Mouse (Mus musculus): Measurements from ENCODE around the gene Fa2h.

Gene Fa2h

DNA sequence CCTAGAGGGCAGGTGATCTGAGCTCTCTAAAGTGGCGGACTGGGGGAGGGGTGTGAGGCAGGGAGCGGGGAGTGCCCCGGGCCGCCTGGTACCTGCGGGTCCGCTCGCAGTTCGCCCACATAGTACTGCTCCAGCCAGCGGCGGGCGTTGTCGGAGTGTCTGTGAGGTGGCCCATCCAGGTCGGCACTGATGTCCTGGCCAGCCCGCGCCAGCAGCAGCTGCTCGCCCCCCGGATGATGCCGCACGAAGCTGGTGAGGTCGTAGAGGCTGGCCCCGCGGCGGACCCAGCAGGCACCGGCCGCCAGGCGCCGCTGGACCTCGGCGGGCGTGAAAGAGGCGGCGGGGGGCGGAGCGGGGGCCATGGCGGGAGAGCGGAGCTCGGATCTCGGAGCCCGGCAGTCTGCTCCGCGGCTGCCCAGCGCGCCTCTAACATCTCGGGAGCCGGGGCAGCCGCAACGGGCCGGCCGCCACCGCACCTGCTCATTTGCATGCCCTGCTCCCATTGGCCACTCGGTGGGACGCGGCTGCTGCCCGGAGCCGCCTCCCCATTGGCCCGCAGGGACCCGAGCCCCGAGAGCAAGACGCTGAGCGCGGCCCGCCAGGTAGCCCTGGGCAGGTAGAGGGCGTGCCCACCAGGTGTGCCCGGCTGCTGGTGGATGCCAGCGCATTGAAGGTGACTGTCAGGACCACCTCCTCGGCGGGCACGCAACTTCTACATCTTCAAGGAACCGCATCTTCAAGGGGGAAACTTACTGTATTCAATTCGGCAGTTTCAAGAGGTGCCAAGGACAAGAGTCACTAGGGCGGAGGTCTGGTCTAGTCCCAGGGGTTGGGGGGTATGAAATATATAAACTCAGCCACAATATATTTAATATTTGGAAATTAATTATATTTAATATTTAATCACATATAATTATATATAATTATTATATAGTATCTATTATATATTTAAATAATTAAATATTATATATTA is at the start of gene Fa2h:
Gene Fa2h, minus strand, starts transcription at position 434 of the 973 bp plus-strand sequence.
- DNase-seq (ENCODE audit: low read depth, low spot score) = peak; percentile 40

DNA sequence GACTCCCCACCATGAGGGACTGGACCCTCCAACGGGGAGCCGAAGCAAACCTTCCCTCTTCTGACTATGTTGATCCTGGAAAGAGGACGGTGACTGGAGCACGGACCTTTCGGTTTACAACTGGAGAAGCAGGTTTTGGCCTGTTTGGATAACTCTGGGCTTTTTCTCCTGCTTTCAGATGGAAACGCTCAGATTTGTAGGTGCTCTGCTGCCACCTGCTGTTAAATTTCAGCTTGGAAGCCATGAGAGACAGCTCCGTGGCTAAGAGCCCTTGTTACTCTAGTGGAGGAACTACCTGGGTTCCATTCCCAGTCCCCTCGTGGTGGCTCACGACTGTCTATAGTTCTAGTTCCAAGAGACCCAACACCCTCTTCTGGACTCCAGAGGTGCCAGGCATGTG is 45.6 kb upstream of the Fa2h start:
- DNase-seq (ENCODE audit: low read depth, low spot score) = peak; percentile 21

DNA sequence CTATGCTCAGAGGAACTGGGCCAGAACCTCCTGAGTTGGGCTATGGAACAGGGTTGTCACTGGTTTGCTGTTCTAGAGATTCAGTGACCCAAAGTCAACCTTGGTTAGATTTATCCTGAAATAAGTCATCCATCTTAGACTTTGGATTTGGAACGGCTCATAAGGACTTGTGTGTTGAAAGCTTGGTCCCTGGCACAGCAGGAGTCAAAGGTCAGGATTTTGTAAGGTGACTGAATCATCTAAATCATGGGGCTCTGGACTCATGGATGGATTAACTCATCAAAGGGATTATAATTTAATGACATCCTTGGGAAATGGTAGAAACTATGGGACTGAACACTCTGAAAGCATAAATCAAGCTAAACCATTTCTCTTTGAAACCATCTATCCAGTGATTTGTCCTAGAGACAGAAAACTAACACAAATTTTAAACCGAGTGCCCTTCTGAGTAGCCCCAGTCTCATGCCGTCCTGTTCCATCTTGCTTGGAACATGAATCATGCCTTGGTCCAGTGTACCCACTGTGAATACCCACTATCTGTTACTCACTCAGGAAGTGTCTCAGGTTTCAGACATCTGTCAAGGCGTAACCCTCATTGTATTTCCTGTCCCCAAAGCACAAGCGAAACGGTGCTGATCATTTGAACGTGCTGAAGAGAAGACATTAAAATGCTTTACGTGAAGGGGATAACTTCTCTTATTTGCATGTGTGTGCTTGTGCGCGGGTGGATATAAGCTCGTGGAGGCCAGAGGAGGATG is 41.6 kb upstream of the Fa2h start:
- DNase-seq (ENCODE audit: low read depth, low spot score) = no peak

DNA sequence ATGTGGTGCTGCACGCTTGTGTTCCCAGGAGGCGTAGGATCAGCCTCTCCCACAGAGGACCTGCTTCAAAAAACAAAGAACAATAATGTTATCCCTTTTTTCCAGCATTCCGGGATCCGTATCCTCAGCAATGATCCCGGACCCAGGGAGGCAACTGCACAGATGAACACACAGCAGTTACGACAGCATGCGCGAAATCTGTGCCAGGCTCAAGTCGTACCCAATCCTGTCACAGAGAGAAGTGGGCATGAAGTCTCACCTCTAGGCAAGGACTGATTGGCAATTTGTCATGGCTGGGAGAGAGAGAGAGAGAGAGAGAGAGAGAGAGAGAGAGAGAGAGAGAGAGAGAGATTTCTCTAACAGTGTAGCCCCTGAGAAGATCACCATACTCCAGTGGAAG is 31.0 kb upstream of the Fa2h start:
- no peak for DNase-seq (ENCODE audit: low read depth, low spot score)

DNA sequence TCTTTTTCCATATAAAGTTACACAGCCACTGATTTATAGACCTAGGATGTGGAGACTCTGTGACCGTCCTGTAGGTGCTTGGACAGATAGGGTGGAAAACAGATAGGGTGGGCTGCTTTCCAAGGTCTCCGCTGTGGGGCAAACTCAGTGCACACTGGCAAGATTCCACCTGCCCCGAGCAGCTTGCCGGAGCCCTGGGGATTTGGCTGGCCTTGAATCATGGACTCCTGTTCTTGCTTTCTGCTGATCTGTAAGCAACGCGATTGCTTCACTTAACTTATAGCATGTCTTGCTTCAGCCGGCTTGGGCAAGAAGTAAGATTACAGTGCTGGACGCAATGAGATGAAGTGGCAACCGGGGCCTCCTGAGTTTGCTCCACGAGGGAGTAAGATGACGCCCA is 30.6 kb upstream of the Fa2h start:
- no peak for DNase-seq (ENCODE audit: low read depth, low spot score)

DNA sequence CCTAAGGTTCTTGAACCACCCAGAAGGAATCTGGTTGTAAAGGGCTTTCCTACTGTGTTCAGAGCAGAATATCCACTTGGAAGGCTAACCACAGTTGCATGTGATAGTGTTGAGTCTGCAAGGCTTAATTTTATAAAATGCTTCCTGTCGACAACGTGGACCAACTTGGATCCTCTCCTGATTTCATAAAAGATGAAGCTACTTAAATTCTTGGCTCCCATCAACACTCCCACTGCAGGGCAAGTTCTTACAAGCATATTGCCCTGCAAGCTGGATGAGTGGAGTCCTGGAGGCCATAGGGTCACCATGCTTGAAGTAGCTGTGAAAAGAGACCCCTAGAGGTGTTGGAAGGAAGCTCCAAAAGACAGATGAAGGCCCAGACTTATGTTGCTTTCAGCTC is 29.0 kb upstream of the Fa2h start:
- no peak for DNase-seq (ENCODE audit: low read depth, low spot score)

DNA sequence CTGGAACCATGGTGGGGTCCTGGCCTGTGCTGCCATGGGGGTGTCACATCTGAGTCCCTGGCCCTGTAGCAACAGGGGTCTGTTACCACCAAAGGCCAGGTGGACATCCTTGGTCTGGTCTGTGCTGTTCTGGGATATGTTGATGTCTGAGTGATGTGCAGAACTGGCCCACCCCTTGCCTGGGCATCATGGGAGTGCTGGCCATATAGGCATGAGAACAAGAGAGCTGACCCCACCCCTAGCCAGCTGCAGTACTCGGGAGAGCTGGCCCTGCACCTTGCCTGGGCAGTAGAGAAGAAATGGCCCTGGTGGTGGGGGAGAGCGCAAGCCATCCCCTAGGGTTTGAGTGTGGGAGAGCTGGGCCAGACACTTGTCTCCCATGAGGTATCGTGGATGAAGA is 25.5 kb upstream of the Fa2h start:
- no peak for DNase-seq (ENCODE audit: low read depth, low spot score)

DNA sequence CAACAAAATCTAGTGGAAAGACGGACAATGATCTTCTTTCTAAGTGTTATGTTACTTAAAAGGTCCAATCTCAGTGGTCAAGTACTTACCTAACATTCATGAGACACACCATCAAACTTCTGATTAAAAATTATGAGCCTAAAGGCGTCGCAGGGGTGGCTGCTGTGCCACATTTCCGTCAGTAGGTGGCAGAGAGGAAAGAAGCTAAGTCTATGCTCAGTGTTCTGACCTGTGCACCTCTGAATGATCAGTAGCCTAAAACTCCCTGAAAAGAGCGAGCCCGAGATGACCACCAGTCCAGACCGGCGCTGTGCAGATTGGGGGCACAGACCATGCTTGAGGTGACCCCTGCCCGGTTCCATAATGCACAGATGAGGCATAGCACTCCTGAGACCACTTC is 25.0 kb upstream of the Fa2h start:
- no peak for DNase-seq (ENCODE audit: low read depth, low spot score)

DNA sequence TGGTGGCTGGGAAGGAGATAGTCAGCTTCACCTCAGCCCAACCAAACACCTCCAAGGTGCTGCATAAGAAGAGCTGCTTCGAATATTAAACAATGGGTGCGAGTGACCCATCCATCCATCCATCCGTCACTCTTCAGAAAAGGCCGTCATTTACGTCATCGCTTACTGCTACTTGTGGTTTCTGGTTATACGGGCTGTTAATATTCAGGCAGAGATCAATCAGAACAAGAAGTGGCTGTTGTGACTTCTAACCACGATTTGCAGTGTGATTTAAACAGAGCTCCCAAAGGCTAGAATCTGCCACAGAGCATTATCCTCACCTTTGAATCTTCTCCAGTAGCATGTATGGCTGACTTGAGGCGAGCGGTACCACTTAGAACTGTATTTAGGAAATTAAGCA is 23.6 kb upstream of the Fa2h start:
- DNase-seq (ENCODE audit: low read depth, low spot score) = no peak

DNA sequence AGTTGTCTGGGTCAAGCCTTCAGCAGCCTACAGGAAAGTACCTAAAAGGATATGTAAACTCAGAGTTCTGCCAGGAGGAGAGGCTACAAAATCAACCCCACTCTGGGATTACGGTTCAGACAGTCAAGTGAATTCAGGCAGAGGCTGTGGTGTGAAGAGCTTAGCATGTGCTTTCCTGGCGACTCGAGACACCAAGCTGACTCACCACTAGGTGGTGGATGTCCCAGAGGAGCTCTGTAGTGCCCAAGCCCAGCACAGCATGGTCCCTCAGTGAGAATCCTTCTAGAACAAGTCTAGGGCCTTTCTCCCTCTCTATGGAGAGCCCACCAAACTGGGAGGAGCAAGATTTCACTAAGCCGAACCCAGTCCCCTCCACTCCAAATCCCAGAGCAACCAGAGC is 9.8 kb upstream of the Fa2h start:
- no peak for DNase-seq (ENCODE audit: low read depth, low spot score)

DNA sequence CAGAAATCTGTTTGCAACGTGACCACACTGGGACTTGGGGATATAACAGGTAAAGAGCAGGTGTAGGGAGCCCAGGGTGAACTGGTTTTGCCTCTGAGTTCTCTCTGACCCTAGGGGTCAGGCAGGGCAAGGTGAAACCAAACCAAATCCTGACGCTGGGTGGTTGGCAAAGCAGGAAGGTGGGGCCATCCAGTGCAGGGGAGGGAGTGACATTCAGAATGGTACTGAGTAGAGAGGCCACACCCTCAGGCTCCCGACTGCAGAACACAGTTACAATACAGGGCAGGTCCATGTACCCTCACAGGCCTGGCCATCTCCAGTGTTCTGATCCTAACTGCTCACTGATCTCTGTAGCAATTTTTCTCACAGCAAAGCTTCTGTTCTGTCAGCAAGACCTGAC is 2.4 kb downstream of the Fa2h start:
- no peak for DNase-seq (ENCODE audit: low read depth, low spot score)

DNA sequence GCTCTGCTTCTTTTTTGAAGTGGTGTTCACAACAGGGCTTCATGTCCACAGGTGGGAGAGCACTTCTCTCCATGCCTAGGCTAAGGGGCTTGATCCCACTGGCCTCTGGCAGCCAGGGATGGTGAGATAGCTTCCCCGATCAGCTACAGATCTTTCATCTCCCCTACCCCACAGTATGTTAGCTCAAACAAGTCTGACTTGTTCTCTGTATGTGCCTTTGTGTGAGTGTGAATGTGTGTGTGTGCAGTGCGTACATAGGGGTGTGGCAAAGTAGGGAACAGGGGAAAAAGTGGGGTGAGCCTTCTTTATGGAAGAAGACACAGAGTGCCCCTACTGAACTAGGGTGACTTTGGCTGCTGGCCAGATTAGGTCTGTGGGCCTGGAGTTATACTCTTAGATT is 2.8 kb downstream of the Fa2h start:
- no peak for DNase-seq (ENCODE audit: low read depth, low spot score)

DNA sequence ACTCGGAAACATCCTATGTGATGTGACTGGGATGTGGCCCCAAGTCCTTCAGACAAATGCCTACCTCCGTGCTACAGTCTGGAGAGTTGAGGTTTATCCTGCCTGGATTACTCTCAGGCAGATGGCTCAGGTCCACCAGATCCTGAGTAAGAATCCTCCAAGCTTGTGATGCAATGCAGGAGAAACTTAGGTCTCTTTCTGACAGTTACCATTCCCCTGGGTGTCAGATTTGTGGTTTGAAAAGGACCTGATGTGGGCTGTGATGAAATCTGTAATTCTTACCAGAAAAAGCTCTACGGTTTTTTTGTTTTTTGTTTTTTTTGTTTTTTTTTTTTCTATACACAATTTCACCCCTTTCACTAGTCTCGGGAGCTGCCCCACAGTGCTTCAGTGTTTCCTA is 4.0 kb downstream of the Fa2h start:
- no peak for DNase-seq (ENCODE audit: low read depth, low spot score)

DNA sequence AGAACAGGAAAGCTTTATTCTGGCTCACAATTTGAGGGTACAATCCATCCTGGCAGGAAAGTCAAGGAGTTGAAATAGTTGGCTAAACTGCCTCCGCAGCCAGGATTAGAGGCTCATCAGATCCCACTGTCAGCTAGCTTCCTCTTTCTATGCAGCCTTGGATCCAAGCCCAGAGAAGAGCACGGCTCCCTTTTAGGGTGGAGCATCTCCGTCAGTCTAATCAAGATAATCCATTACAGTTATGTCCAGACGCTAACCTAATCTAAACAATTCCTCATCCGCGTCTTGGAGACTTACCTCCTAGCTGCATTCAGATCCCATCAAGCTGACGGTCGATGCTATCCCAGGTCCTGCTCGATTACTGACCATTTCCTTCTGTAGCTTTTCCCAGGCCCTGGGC is 7.7 kb downstream of the Fa2h start:
- no peak for DNase-seq (ENCODE audit: low read depth, low spot score)

DNA sequence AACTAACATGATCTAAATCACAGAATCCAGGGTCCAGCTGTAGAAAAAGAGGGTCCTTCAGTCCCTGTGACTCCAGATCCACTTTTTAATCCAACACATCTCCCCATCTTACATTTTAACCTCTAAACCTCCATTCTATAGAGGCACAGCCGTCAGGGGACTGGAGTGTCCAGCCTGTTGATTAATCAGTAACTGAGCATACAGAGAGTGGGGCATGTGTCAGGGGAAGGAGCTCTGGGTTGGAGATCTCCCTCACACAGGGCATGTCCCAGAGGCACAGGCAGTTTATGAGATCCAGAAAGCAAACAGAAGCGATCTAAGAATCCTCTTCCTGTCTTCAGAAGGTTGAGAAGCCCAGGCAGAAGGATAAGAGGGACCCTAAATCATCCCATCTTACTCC is 9.0 kb downstream of the Fa2h start:
- no peak for DNase-seq (ENCODE audit: low read depth, low spot score)

DNA sequence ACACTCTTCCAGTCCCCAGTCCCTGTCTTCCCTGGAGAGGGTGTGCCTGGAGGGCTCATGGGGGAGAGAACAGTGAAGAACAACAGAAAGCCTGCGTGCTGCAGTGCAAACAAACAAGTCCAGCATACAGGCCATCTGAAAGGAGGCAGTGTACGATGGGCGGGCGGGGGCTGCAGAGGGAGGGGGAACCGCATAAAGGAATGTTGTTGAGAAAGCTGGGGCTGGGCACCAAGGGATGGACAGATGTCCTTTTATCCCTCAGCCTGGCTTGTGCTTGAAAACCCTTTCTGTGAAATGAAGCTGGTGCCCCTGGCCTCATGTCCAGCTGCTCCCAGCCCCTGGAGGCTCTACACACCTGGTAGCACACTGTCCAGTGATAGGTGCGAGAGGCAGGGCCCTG is 18.4 kb downstream of the Fa2h start:
- no peak for DNase-seq (ENCODE audit: low read depth, low spot score)

DNA sequence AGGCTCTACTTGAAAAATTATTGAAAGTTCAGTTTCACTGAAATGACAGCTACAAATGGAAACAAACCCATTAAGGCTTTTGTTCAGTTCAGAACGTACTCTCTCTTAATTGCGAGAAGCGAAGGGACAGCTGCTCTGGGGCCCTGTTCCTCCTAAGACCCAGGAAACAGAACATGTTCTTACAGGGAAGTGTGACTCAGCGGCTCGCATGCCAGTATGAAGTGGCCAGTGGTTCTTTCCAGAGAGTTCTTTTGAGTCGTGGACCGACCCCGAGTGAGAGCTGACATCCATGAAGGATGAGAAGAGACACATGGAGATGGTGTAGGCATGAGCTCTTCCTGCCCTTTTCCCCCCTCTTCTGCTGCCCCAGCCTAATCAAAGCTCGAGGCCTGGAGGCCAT is 23.9 kb downstream of the Fa2h start:
- no peak for DNase-seq (ENCODE audit: low read depth, low spot score)

DNA sequence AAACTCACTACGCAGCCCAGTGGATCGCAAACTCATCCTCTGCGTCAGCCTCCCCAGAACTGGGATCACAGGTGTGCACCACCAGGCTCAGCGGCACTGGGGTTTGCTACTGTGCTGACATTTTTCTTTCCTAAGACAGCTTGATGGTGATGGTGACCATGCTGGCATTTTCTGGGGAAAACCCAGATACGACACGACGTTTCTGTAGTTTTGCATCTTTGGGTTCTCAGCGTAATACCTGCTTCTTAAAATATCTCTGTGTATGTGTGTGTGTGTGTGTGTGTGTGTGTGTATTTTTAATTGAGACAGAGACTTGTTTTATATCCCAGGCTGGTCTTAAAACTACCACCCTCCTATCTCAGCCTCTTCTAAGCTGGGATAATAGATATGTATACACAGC is 26.3 kb downstream of the Fa2h start:
- DNase-seq (ENCODE audit: low read depth, low spot score) = no peak

DNA sequence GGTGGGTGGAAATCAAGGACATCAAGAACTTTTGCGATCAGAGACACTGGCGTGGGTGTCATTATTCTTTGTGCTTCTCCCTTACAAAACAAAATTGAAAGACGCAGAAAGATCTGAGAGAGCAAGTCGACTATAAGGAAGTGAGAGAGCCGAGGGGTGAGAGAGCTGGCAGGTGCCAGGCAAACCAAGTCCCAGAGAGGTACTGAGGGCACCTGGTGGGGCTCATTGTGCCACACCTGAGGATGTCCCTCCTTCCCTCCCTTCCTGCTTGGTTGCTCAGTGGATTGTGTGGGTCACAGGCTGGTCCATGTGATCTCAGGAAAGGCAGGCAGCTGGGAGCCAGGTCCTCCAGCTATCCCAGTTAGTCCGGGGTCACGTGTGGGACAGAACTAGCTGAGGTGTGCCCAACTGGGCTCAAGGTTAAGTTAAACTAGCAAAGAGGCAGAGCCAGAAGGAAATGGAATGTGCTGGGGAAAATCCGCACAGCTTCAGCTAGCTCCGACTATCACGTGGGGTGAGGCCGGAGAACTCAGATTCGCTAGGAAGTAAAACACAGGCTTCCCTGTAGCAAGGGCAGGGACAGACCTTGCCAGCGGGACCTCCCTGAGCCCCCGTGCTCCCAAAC is 26.9 kb downstream of the Fa2h start:
- DNase-seq (ENCODE audit: low read depth, low spot score) = peak; percentile 45

DNA sequence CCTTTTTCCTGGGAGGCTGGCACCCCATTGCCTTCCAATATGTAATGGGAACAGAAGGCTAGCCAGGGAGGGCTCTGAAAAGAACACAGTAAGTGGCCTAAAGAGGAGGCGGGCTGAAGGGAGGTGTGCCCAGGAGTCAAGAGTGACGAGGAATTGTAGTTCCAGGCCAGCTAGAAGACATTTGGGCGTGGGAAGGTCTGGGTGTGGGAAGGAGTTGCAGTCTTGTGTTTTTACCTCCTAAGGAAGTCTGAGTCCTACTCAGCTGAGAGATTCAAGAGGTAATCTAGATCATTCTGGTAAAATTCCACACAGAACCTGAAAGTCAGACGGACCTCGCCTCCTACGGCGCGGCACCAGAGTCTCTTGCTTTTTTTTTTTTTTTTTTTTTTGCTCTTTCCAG is 30.1 kb downstream of the Fa2h start:
- DNase-seq (ENCODE audit: low read depth, low spot score) = no peak

DNA sequence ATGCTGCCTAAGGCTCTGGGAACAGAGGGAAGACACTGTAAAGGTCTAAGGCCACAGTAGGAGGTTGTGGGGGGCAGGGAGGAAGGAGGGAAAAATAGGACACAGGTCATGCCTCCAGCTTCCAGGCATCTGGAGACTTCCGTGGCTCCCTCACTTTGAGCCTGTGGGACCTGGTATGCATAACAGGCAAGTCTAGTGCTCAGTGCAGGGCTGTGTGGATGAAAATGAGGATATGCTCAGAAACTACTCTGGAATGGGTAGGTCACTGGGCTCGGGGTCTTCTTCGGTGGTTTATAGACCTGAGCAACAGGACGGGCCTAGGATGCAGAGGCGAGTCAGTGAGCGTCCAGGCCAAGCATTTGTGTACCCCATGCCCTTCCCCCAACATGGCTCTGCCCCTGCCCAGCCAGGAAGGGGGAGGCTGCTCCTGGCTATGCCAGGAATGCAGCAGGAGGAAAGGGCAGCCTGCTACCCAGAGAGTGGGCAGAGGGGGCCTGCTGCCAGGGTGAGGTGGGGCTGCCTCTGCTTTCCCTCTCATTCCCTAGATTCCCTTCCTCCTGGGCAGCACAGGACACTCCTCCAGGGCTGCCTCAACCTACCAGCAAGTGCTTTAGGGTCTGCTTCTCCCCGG is 32.9 kb downstream of the Fa2h start:
- DNase-seq (ENCODE audit: low read depth, low spot score) = no peak

DNA sequence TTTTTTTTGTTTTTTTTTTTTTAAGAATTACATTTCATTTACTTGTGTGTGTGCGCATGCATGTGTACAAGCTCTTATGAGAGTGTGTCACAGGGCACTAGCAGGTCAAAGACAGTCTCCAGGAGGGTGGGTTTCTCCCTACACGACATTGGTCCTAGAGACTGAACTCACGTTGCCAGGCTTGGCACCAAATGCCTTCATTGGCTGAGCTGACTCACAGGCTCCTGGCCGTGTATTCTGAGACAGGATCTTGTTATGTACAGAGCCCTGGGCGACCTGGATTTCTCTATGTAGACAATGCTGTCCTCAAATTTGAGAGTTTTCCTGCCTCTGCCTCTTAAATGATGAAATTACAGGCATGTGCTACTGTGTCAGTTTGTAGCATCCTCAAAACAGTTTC is 33.7 kb downstream of the Fa2h start:
- DNase-seq (ENCODE audit: low read depth, low spot score) = no peak

Data from skeletal muscle tissue, adult 2 months (tissue).